Mouse (Mus musculus): ENCODE measurements around the gene Scaf11. TPM values are rescaled to one million over a fixed set of nuclear protein-coding genes. Genes with fewer than 3 reads are reported as not detected.
"Not testable (repeated sequence)": the region's sequence is repeated elsewhere in the genome, so short reads cannot be mapped to it uniquely, and the experiment has no call there.

Gene Scaf11
- polyA plus RNA-seq, 1 experiment = 152 TPM

DNA sequence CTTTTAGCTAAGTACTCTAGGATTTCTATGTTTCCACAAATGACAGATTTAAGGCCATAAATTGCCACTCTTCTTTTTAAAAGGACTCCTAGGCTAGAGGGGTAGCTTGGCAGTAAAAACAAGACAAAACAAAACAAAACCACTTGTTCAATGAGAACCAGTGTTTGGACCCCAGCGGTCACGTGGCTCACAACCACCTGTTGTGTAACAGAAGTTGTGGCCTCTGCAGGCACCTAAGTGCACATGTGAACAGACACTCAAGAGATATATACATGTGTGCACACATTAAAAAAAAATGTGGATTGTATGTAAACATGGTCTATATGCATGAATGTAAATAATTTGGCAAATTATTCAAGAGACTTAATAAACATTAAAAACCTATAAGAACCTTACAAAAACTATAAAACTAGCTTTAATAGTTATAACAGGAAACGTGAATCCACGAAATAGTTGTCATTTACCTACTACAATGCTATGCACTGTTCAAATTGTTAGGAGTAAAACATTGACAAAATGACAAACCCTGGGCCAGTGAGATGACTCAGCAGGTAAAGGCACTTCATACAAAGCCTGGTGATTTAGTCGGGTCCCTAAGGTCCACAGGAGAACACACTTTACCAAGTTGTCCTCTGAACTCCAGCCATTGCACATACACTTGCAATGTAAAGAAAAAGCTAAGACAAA is 3.8 kb downstream of the Scaf11 start:
- Histone ChIP-seq H3K36me3 (ENCODE audit: control insufficient read depth, insufficient read depth, low read length, poor library complexity, severe bottlenecking) (0 out of 2 replicates have a peak, but pooled peaks cover 3% of the 10 kb centered on the region), H3K4me1 (ENCODE audit: control insufficient read depth, insufficient read depth, low read length) (peaks cover 3% of the 10 kb centered on the region), H3K4me3 (ENCODE audit: low read depth, low read length) (no peak overlapping the region), H3K27ac (ENCODE audit: insufficient read depth, low read length) (no peak overlapping the region), H3K9me3 (replicated peaks; ENCODE audit: control insufficient read depth, insufficient read depth, low read length, poor library complexity, severe bottlenecking) (no peaks in the 10 kb centered on the region), H3K9ac (ENCODE audit: low read depth, poor library complexity, severe bottlenecking) (no peak overlapping the region), H3K27me3 (ENCODE audit: control insufficient read depth, insufficient read depth, low read length, poor library complexity, severe bottlenecking) (no peaks in the 10 kb centered on the region)
- TF ChIP-seq POLR2A (IDR thresholded peaks at IDR 0.05; ENCODE audit: insufficient read depth, low read length) (no peak), EP300 (IDR thresholded peaks at IDR 0.05; ENCODE audit: insufficient read depth, low read depth, low read length) (no peak), CTCF (IDR thresholded peaks at IDR 0.05; ENCODE audit: low read depth, low read length) (no peak)

GRCm38 (mm10) chr15:96455595-96456214 is 4.9 kb downstream of the Scaf11 start:
- no peak for TF ChIP-seq EP300 (IDR thresholded peaks at IDR 0.05; ENCODE audit: insufficient read depth, low read depth, low read length)
- TF ChIP-seq CTCF (IDR thresholded peaks at IDR 0.05; ENCODE audit: low read depth, low read length) = no peak
- no peak for TF ChIP-seq POLR2A (IDR thresholded peaks at IDR 0.05; ENCODE audit: insufficient read depth, low read length)
- Histone ChIP-seq H3K9me3 (replicated peaks; ENCODE audit: control insufficient read depth, insufficient read depth, low read length, poor library complexity, severe bottlenecking) (no peaks in the 10 kb centered on the region), H3K4me3 (ENCODE audit: low read depth, low read length) (no peak overlapping the region), H3K27ac (ENCODE audit: insufficient read depth, low read length) (no peak overlapping the region), H3K9ac (ENCODE audit: low read depth, poor library complexity, severe bottlenecking) (no peak overlapping the region), H3K4me1 (ENCODE audit: control insufficient read depth, insufficient read depth, low read length) (peaks cover 3% of the 10 kb centered on the region), H3K27me3 (ENCODE audit: control insufficient read depth, insufficient read depth, low read length, poor library complexity, severe bottlenecking) (no peaks in the 10 kb centered on the region), H3K36me3 (ENCODE audit: control insufficient read depth, insufficient read depth, low read length, poor library complexity, severe bottlenecking) (0 out of 2 replicates have a peak, but pooled peaks cover 5% of the 10 kb centered on the region)

DNA sequence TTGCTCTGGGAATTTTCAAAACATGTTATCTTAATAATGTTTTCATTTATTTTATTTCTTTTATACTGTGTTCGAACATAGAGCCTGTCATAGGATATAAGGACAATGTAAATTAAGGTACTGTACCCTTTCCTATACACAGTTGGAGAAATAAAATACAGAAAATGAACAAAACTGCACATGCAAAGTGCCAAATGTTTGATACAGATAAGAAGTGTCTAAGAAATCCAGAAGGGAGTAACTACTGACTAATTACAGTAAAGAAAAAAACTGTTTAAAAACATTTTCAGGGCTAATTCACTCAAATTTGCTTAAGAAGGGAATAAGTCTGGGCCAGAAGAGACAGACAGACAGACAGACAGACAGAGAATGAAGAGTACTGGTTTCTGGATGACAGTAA is 7.3 kb downstream of the Scaf11 start:
- Histone ChIP-seq H3K9ac (ENCODE audit: low read depth, poor library complexity, severe bottlenecking) (no peak overlapping the region), H3K4me3 (ENCODE audit: low read depth, low read length) (no peak overlapping the region), H3K27me3 (ENCODE audit: control insufficient read depth, insufficient read depth, low read length, poor library complexity, severe bottlenecking) (no peaks in the 10 kb centered on the region), H3K9me3 (replicated peaks; ENCODE audit: control insufficient read depth, insufficient read depth, low read length, poor library complexity, severe bottlenecking) (no peaks in the 10 kb centered on the region), H3K27ac (ENCODE audit: insufficient read depth, low read length) (no peak overlapping the region), H3K4me1 (ENCODE audit: control insufficient read depth, insufficient read depth, low read length) (peaks cover 1% of the 10 kb centered on the region), H3K36me3 (ENCODE audit: control insufficient read depth, insufficient read depth, low read length, poor library complexity, severe bottlenecking) (peaks cover 8% of the 10 kb centered on the region; the same call in 1 of the 2 replicates)
- TF ChIP-seq POLR2A (IDR thresholded peaks at IDR 0.05; ENCODE audit: insufficient read depth, low read length) (no peak), CTCF (IDR thresholded peaks at IDR 0.05; ENCODE audit: low read depth, low read length) (no peak), EP300 (IDR thresholded peaks at IDR 0.05; ENCODE audit: insufficient read depth, low read depth, low read length) (no peak)

GRCm38 (mm10) chr15:96448656-96449299 is 11.9 kb downstream of the Scaf11 start:
- Histone ChIP-seq H3K4me1 (ENCODE audit: control insufficient read depth, insufficient read depth, low read length) (no peaks in the 10 kb centered on the region), H3K36me3 (ENCODE audit: control insufficient read depth, insufficient read depth, low read length, poor library complexity, severe bottlenecking) (peaks cover 15% of the 10 kb centered on the region), H3K27me3 (ENCODE audit: control insufficient read depth, insufficient read depth, low read length, poor library complexity, severe bottlenecking) (no peaks in the 10 kb centered on the region), H3K27ac (ENCODE audit: insufficient read depth, low read length) (no peak overlapping the region), H3K9ac (ENCODE audit: low read depth, poor library complexity, severe bottlenecking) (no peak overlapping the region), H3K9me3 (replicated peaks; ENCODE audit: control insufficient read depth, insufficient read depth, low read length, poor library complexity, severe bottlenecking) (no peaks in the 10 kb centered on the region), H3K4me3 (ENCODE audit: low read depth, low read length) (no peak overlapping the region)
- no peak for TF ChIP-seq CTCF (IDR thresholded peaks at IDR 0.05; ENCODE audit: low read depth, low read length)
- no peak for TF ChIP-seq EP300 (IDR thresholded peaks at IDR 0.05; ENCODE audit: insufficient read depth, low read depth, low read length)
- no peak for TF ChIP-seq POLR2A (IDR thresholded peaks at IDR 0.05; ENCODE audit: insufficient read depth, low read length)

DNA sequence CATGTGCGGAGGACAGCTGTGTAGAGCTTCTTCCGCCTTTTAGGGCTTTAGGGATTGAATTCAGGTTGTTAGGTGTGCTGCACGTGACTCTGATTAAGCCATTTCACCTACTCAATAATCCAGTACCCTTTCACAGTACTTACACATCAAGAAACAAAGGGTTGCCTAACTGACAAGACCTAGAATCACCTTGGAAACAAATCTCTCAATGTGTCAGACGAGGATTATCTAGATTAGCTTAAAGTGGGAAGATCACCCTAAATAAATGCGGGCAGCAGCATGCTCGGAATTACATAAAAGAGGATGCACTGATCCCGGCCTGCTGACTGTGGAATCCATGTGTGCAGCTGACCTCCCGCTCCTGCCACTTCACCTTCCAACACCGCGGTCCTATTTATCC is 13.9 kb downstream of the Scaf11 start:
- Histone ChIP-seq H3K9ac (ENCODE audit: low read depth, poor library complexity, severe bottlenecking) (no peak overlapping the region), H3K27ac (ENCODE audit: insufficient read depth, low read length) (no peak overlapping the region), H3K27me3 (ENCODE audit: control insufficient read depth, insufficient read depth, low read length, poor library complexity, severe bottlenecking) (no peaks in the 10 kb centered on the region), H3K36me3 (ENCODE audit: control insufficient read depth, insufficient read depth, low read length, poor library complexity, severe bottlenecking) (peaks cover 17% of the 10 kb centered on the region), H3K9me3 (replicated peaks; ENCODE audit: control insufficient read depth, insufficient read depth, low read length, poor library complexity, severe bottlenecking) (no peaks in the 10 kb centered on the region), H3K4me1 (ENCODE audit: control insufficient read depth, insufficient read depth, low read length) (no peaks in the 10 kb centered on the region), H3K4me3 (ENCODE audit: low read depth, low read length) (no peak overlapping the region)
- TF ChIP-seq POLR2A (IDR thresholded peaks at IDR 0.05; ENCODE audit: insufficient read depth, low read length) (no peak), CTCF (IDR thresholded peaks at IDR 0.05; ENCODE audit: low read depth, low read length) (no peak), EP300 (IDR thresholded peaks at IDR 0.05; ENCODE audit: insufficient read depth, low read depth, low read length) (no peak)

GRCm38 (mm10) chr15:96441480-96441879 is 19.2 kb downstream of the Scaf11 start:
- not testable (repeated sequence) for H3K4me3 ChIP-seq (ENCODE audit: low read depth, low read length); H3K9ac ChIP-seq (ENCODE audit: low read depth, poor library complexity, severe bottlenecking); H3K9me3 ChIP-seq (replicated peaks; ENCODE audit: control insufficient read depth, insufficient read depth, low read length, poor library complexity, severe bottlenecking); H3K27ac ChIP-seq (ENCODE audit: insufficient read depth, low read length); H3K27me3 ChIP-seq (ENCODE audit: control insufficient read depth, insufficient read depth, low read length, poor library complexity, severe bottlenecking); H3K4me1 ChIP-seq (ENCODE audit: control insufficient read depth, insufficient read depth, low read length)
- peaks cover 12% of the 10 kb centered on the region for H3K36me3 ChIP-seq (ENCODE audit: control insufficient read depth, insufficient read depth, low read length, poor library complexity, severe bottlenecking)

Measured in ES-Bruce4 (cell line).